8 mouse cellular contexts compared by ENCODE assay signal in genomic region chr7:110821068-110821467, GRCm38 (mm10). TPM values are rescaled to one million over a fixed set of nuclear protein-coding genes. Genes with fewer than 3 reads are reported as not detected.
DNase-seq lines count a peak whose midpoint lies in the region; ATAC-seq and TF ChIP-seq lines count a peak whose summit lies in the region.
"Had no signal": no experiment of that assay in that cellular context is flagged by ENCODE, and none has a peak within 500 bp of the region (broad histone marks: within the 10 kb centered on the region; RNA-seq: fewer than 3 reads in every experiment).

No protein-coding gene starts in this region.

- H3K27me3 ChIP-seq in kidney, postnatal 0 days (ENCODE audit: insufficient read depth, low read length), result no peaks in the 10 kb centered on the region
- no peaks in the 10 kb centered on the region for H3K27me3 ChIP-seq in intestine, postnatal 0 days (replicated peaks; ENCODE audit: control insufficient read depth, insufficient read depth, low read length)
- H3K27me3 ChIP-seq: midbrain, embryonic 15.5 days had no signal

- H3K4me2 ChIP-seq in kidney, postnatal 0 days (ENCODE audit: low read length), result no peak overlapping the region
- no peak overlapping the region for H3K4me2 ChIP-seq in intestine, postnatal 0 days (replicated peaks; ENCODE audit: low read depth)
- H3K4me2 ChIP-seq: midbrain, embryonic 15.5 days had no signal

- no peak overlapping the region for H3K9ac ChIP-seq in kidney, postnatal 0 days (ENCODE audit: low read depth, low read length)
- no peak overlapping the region for H3K9ac ChIP-seq in intestine, postnatal 0 days (ENCODE audit: low read depth, low read length)
- H3K9ac ChIP-seq: midbrain, embryonic 15.5 days had no signal

- WGBS in kidney, postnatal 0 days, result 27% methylated on average over 5 of the region's 5 CpGs
- WGBS in intestine, postnatal 0 days, result 40% methylated on average over 5 of the region's 5 CpGs

- H3K27ac ChIP-seq in kidney, postnatal 0 days, result no peak overlapping the region
- no peak overlapping the region for H3K27ac ChIP-seq in intestine, postnatal 0 days (ENCODE audit: low read depth, low read length)
- H3K27ac ChIP-seq: midbrain, embryonic 15.5 days had no signal

- no peak for ATAC-seq in kidney, postnatal 0 days (replicated peaks; ENCODE audit: low FRiP score, low read depth)
- ATAC-seq in intestine, postnatal 0 days, result peak; percentile 60; the same call in 1 of the 2 replicates
- ATAC-seq: midbrain, embryonic 15.5 days had no signal

- H3K9me3 ChIP-seq in kidney, postnatal 0 days (replicated peaks; ENCODE audit: low read length), result no peaks in the 10 kb centered on the region
- H3K9me3 ChIP-seq in intestine, postnatal 0 days (ENCODE audit: control insufficient read depth), result no peaks in the 10 kb centered on the region
- H3K9me3 ChIP-seq: midbrain, embryonic 15.5 days had no signal

- no peak overlapping the region for H3K4me3 ChIP-seq in kidney, postnatal 0 days (replicated peaks; ENCODE audit: low read depth, low read length)
- H3K4me3 ChIP-seq in intestine, postnatal 0 days (ENCODE audit: low read depth, low read length), result no peak overlapping the region
- H3K4me3 ChIP-seq: midbrain, embryonic 15.5 days had no signal

- H3K4me1 ChIP-seq in kidney, postnatal 0 days (replicated peaks; ENCODE audit: insufficient read depth, low read length), result 0 out of 2 replicates have a peak, but pooled peaks cover 3% of the 10 kb centered on the region
- no peaks in the 10 kb centered on the region for H3K4me1 ChIP-seq in intestine, postnatal 0 days (replicated peaks; ENCODE audit: control insufficient read depth, insufficient read depth, low read length)
- H3K4me1 ChIP-seq: midbrain, embryonic 15.5 days had no signal

- TF ChIP-seq CTCF in kidney, postnatal 0 days (IDR thresholded peaks at IDR 0.05; ENCODE audit: low read depth), result peak; percentile 56
- peak; percentile 56 for TF ChIP-seq CTCF in intestine, postnatal 0 days (IDR thresholded peaks at IDR 0.05; ENCODE audit: low read depth)

- DNase-seq in kidney, postnatal 0 days (ENCODE audit: low spot score), result peak; percentile 68
- no peak for DNase-seq in kidney, postnatal 36 days
- peak; percentile 25 for DNase-seq in NIH3T3 (ENCODE audit: low read depth)
- DNase-seq in adrenal gland, postnatal 14 days, result peak; percentile 66
- DNase-seq in thymus, postnatal 36 days, result no peak
- DNase-seq in right cerebral cortex, postnatal 36 days (ENCODE audit: low spot score in 2 of 2), result no peak

- H3K36me3 ChIP-seq in kidney, postnatal 0 days (ENCODE audit: insufficient read depth, low read length), result peaks cover 13% of the 10 kb centered on the region; the same call in 1 of the 2 replicates
- H3K36me3 ChIP-seq in intestine, postnatal 0 days (ENCODE audit: control insufficient read depth, insufficient read depth), result peaks cover 44% of the 10 kb centered on the region

RNA-seq across cellular contexts. Expression of gene Rnf141, which starts 23.2 kb away (rescaled TPM):
- 17.7 and 20.1 TPM in 2 replicates for polyA plus RNA-seq in kidney, postnatal 0 days (2015; fragmentation: Nextera tagmentation; extraction: Ambion mirVana)
- 38.8 and 46.1 TPM in 2 replicates for total RNA-seq in adrenal gland, postnatal 14 days (2021)
- 31.0 and 33.5 TPM in 2 replicates for polyA plus RNA-seq in intestine, postnatal 0 days (2015; fragmentation: Nextera tagmentation; extraction: Ambion mirVana)

RNA-seq across cellular contexts. Expression of gene Lyve1, which starts 42.0 kb away (rescaled TPM):
- polyA plus RNA-seq in kidney, postnatal 0 days (2015; fragmentation: Nextera tagmentation; extraction: Ambion mirVana), result 3.9 and 4.3 TPM in 2 replicates
- total RNA-seq in adrenal gland, postnatal 14 days (2021), result 13.2 and 18.8 TPM in 2 replicates
- polyA plus RNA-seq in intestine, postnatal 0 days (2015; fragmentation: Nextera tagmentation; extraction: Ambion mirVana), result 26.9 and 29.9 TPM in 2 replicates

RNA-seq across cellular contexts. Expression of gene Ampd3, which starts 53.1 kb away (rescaled TPM):
- polyA plus RNA-seq in kidney, postnatal 0 days (2015; fragmentation: Nextera tagmentation; extraction: Ambion mirVana), result 12.7 and 16.3 TPM in 2 replicates
- total RNA-seq in adrenal gland, postnatal 14 days (2021), result 22.9 and 32.8 TPM in 2 replicates
- polyA plus RNA-seq in intestine, postnatal 0 days (2015; fragmentation: Nextera tagmentation; extraction: Ambion mirVana), result 7.0 and 7.4 TPM in 2 replicates

Comparison
In these comparisons a context has a peak if more than half of its experiments do, and no peak if none do; other contexts are left out.
1. DNase-seq: peak in kidney, postnatal 0 days (single experiment), NIH3T3 (single experiment) and adrenal gland, postnatal 14 days (single experiment); none in kidney, postnatal 36 days (0 of 2), thymus, postnatal 36 days (0 of 2) and right cerebral cortex, postnatal 36 days (0 of 2).